Mouse (Mus musculus) liver, postnatal 0 days (tissue): ENCODE results near the gene Znhit6.

ENCODE experiments used
- CTCF ChIP-seq: sonication (generic); IDR thresholded peaks from 2 replicates; pipeline ENCODE4 v1.5.1; 2016; ENCODE audit warnings: antibody characterized with exemption, low read depth
- EP300 ChIP-seq: IDR thresholded peaks from 2 replicates; pipeline ENCODE4 v1.6.1; 2016; ENCODE audit warnings: antibody characterized with exemption, low read depth, mild to moderate bottlenecking

DNA sequence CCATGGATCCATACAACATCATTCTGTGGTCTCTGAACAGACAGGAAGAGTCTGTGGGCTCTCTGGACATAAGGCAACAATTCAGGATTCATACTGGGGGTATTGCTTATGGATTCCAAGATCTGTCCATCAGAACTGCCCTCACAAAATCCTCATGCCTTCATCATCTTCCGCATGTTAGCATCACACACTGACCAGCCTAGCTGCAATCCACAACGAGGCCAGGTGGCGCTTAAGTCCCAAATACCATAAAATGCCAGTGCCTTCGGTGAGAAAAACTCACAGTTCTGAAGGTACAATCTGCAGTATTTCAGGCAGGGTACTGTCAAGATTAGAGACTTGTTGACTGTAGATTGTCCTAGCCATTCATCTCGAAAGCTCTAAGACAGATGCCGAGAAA lies 69.5 kb downstream of the Znhit6 start:
- TF ChIP-seq CTCF (no peak), EP300 (no peak)
